Mouse (Mus musculus) brain, embryonic 14.5 days (tissue): ENCODE measurements at regions not wholly inside any gene's neighbourhood (a gene's known extent, or its start where the extent isn't known, plus 50 kb on each side); places are given as distances from the start of the nearest gene placed in this dataset.

ENCODE experiments used
- CTCF ChIP-seq: fragments of 200-500 bp; IDR thresholded peaks from 2 replicates; pipeline ENCODE4 v1.5.1; 2012; ENCODE audit warnings: inconsistent platforms, mild to moderate bottlenecking, moderate library complexity, borderline replicate concordance; ENCODE audit not compliant: insufficient read depth, insufficient read length; ENCODE audit errors: extremely low read depth
- POLR2A ChIP-seq: fragments of 200-500 bp; IDR thresholded peaks from 2 replicates; pipeline ENCODE4 v1.6.1; 2012; ENCODE audit warnings: mild to moderate bottlenecking, inconsistent platforms, borderline replicate concordance; ENCODE audit not compliant: poor library complexity, insufficient read depth, insufficient read length, severe bottlenecking; ENCODE audit errors: extremely low read depth

- no peak for TF ChIP-seq CTCF
- no peak for TF ChIP-seq POLR2A
Measured at GRCm38 (mm10) chr3:149160833-149161232, 170.5 kb upstream of the Adgrl2 start.
